Mouse (Mus musculus): ENCODE data around the gene Gbe1. TPM values are rescaled to one million over a fixed set of nuclear protein-coding genes. Genes with fewer than 3 reads are reported as not detected.
A peak's percentile ranks its signal among the peaks of the same experiment; 100 is the strongest.

Gene Gbe1
- polyA plus RNA-seq, 1 experiment from 2014 or later: 15.9 TPM

DNA sequence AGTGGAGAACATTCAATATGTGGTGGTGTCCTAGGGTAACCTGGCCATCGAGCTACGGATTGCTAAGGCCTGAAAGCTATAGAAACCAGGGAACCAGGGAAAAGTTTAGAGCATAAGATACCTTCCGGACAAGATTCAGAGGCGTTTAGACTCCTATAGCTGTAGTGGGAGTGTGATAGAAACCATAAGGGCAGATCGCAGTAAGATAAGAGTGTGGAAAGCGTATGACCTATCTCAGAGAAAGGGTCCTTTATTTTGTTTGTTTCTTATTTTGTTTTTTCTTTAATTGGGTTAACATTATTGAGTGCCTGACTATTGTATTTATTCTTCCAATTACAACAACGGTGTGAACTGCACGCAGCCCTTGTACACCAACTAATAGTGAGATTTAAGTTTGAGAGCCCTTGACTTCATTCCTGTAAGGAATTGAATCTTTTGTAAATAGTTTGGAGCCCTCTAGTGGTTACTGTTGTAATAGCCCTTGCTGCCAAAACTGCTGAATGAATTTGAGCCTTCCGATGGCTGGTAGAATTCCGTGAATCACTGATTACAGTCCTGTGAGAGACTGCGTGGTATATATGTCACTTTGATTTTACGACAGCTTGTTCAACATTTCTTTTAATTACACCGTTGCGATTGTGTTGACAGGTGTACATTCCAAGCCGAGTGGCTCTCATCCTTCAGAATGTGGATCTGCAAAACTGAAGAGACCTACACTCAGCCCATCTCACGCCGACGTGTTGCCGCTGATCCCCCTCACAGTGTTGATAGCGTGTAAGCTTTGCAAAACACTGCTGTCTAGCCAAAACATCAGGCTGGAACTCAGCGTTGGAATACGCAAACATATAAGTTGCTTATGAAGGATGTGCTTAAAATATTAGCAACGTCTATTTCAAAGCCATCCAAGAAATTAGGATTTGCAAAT is 254.9 kb downstream of the Gbe1 start:
- no peak overlapping the region for H3K4me3 ChIP-seq (ENCODE audit: low read depth, low read length)
- WGBS: 62% methylated on average over 23 of the region's 23 CpGs
- ATAC-seq (ENCODE audit: low FRiP score) (peak; percentile 75), DNase-seq (ENCODE audit: low spot score, missing footprints) (peak; percentile 98)
- H3K27me3 ChIP-seq (ENCODE audit: control insufficient read depth, insufficient read depth, low read length): no peaks in the 10 kb centered on the region
- no peaks in the 10 kb centered on the region for H3K9me3 ChIP-seq (ENCODE audit: control insufficient read depth, low read length)
- no peak overlapping the region for H3K9ac ChIP-seq (ENCODE audit: low read length)
- no peaks in the 10 kb centered on the region for H3K4me1 ChIP-seq (ENCODE audit: control insufficient read depth, insufficient read depth, low read length)
- H3K27ac ChIP-seq (ENCODE audit: low read depth, low read length): no peak overlapping the region
- no peak overlapping the region for H3K4me2 ChIP-seq
- no peaks in the 10 kb centered on the region for H3K36me3 ChIP-seq (ENCODE audit: control insufficient read depth, insufficient read depth, low read length)

GRCm38 (mm10) chr16:70585964-70586363 is 272.2 kb downstream of the Gbe1 start:
- no peak for DNase-seq (ENCODE audit: low spot score, missing footprints)
- Histone ChIP-seq H3K9ac (ENCODE audit: low read length) (no peak overlapping the region), H3K27ac (ENCODE audit: low read depth, low read length) (no peak overlapping the region), H3K27me3 (ENCODE audit: control insufficient read depth, insufficient read depth, low read length) (no peaks in the 10 kb centered on the region), H3K9me3 (ENCODE audit: control insufficient read depth, low read length) (no peaks in the 10 kb centered on the region), H3K4me2 (no peak overlapping the region), H3K36me3 (ENCODE audit: control insufficient read depth, insufficient read depth, low read length) (no peaks in the 10 kb centered on the region), H3K4me1 (ENCODE audit: control insufficient read depth, insufficient read depth, low read length) (no peaks in the 10 kb centered on the region), H3K4me3 (ENCODE audit: low read depth, low read length) (no peak overlapping the region)
- no CpG with 5 or more reads among the region's 7 CpGs for WGBS
- no peak for ATAC-seq (ENCODE audit: low FRiP score)

GRCm38 (mm10) chr16:70602326-70602725 is 288.6 kb downstream of the Gbe1 start:
- H3K9ac ChIP-seq (ENCODE audit: low read length): no peak overlapping the region
- no peaks in the 10 kb centered on the region for H3K36me3 ChIP-seq (ENCODE audit: control insufficient read depth, insufficient read depth, low read length)
- H3K27ac ChIP-seq (ENCODE audit: low read depth, low read length): no peak overlapping the region
- no peak overlapping the region for H3K4me2 ChIP-seq
- DNase-seq (ENCODE audit: low spot score, missing footprints) (no peak), ATAC-seq (ENCODE audit: low FRiP score) (no peak)
- H3K27me3 ChIP-seq (ENCODE audit: control insufficient read depth, insufficient read depth, low read length): no peaks in the 10 kb centered on the region
- no peaks in the 10 kb centered on the region for H3K9me3 ChIP-seq (ENCODE audit: control insufficient read depth, low read length)
- no peak overlapping the region for H3K4me3 ChIP-seq (ENCODE audit: low read depth, low read length)
- no peaks in the 10 kb centered on the region for H3K4me1 ChIP-seq (ENCODE audit: control insufficient read depth, insufficient read depth, low read length)
- 95% methylated on average over 3 of the region's 3 CpGs for WGBS

GRCm38 (mm10) chr16:70608358-70608757 is 294.6 kb downstream of the Gbe1 start:
- H3K9me3 ChIP-seq (ENCODE audit: control insufficient read depth, low read length): no peaks in the 10 kb centered on the region
- 88% methylated on average over 2 of the region's 2 CpGs for WGBS
- ATAC-seq (ENCODE audit: low FRiP score) (no peak), DNase-seq (ENCODE audit: low spot score, missing footprints) (no peak)
- H3K4me1 ChIP-seq (ENCODE audit: control insufficient read depth, insufficient read depth, low read length): no peaks in the 10 kb centered on the region
- no peak overlapping the region for H3K9ac ChIP-seq (ENCODE audit: low read length)
- no peak overlapping the region for H3K4me3 ChIP-seq (ENCODE audit: low read depth, low read length)
- H3K36me3 ChIP-seq (ENCODE audit: control insufficient read depth, insufficient read depth, low read length): no peaks in the 10 kb centered on the region
- no peak overlapping the region for H3K27ac ChIP-seq (ENCODE audit: low read depth, low read length)
- no peaks in the 10 kb centered on the region for H3K27me3 ChIP-seq (ENCODE audit: control insufficient read depth, insufficient read depth, low read length)
- H3K4me2 ChIP-seq: no peak overlapping the region

DNA sequence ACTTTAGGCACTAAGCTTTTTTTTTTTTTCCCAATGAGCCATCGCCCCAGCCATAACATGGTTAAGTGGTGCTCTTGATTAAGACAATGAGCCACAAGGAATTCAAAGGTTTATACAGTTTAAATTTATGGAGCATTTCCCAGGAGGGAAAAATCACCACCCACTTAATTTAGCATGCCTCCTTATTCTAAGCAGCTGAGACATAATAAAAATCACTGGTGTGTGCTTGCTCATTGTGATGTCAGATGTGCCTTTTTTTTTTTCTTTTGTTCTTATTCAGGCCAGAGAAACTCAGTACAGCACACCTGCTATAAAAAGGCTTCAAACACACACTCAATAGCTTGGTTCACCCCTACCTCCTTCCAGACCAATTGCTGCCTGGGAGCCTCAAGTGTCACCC is 303.9 kb downstream of the Gbe1 start:
- H3K9me3 ChIP-seq (ENCODE audit: control insufficient read depth, low read length): no peaks in the 10 kb centered on the region
- no peaks in the 10 kb centered on the region for H3K36me3 ChIP-seq (ENCODE audit: control insufficient read depth, insufficient read depth, low read length)
- ATAC-seq (ENCODE audit: low FRiP score) (no peak), DNase-seq (ENCODE audit: low spot score, missing footprints) (no peak)
- H3K4me1 ChIP-seq (ENCODE audit: control insufficient read depth, insufficient read depth, low read length): no peaks in the 10 kb centered on the region
- no peak overlapping the region for H3K9ac ChIP-seq (ENCODE audit: low read length)
- H3K4me2 ChIP-seq: no peak overlapping the region
- no peak overlapping the region for H3K27ac ChIP-seq (ENCODE audit: low read depth, low read length)
- H3K4me3 ChIP-seq (ENCODE audit: low read depth, low read length): no peak overlapping the region
- 94% methylated on average over 1 of the region's 1 CpGs for WGBS
- no peaks in the 10 kb centered on the region for H3K27me3 ChIP-seq (ENCODE audit: control insufficient read depth, insufficient read depth, low read length)

GRCm38 (mm10) chr16:70618168-70618567 is 304.4 kb downstream of the Gbe1 start:
- no peak overlapping the region for H3K27ac ChIP-seq (ENCODE audit: low read depth, low read length)
- H3K9me3 ChIP-seq (ENCODE audit: control insufficient read depth, low read length): no peaks in the 10 kb centered on the region
- H3K4me1 ChIP-seq (ENCODE audit: control insufficient read depth, insufficient read depth, low read length): no peaks in the 10 kb centered on the region
- H3K27me3 ChIP-seq (ENCODE audit: control insufficient read depth, insufficient read depth, low read length): no peaks in the 10 kb centered on the region
- DNase-seq (ENCODE audit: low spot score, missing footprints) (no peak), ATAC-seq (ENCODE audit: low FRiP score) (no peak)
- H3K4me2 ChIP-seq: no peak overlapping the region
- 87% methylated on average over 3 of the region's 3 CpGs for WGBS
- H3K9ac ChIP-seq (ENCODE audit: low read length): no peak overlapping the region
- H3K36me3 ChIP-seq (ENCODE audit: control insufficient read depth, insufficient read depth, low read length): no peaks in the 10 kb centered on the region
- no peak overlapping the region for H3K4me3 ChIP-seq (ENCODE audit: low read depth, low read length)
